Mouse (Mus musculus) embryo, embryonic 11.5 days (tissue): ENCODE data around the gene Cyb5d1.

Source experiments
- DNase-seq: peaks from one replicate; pipeline ENCODE4 v3.0.0-alpha.2; 2012; ENCODE audit warnings: low read depth, low spot score

Cyb5d1 gene

DNA sequence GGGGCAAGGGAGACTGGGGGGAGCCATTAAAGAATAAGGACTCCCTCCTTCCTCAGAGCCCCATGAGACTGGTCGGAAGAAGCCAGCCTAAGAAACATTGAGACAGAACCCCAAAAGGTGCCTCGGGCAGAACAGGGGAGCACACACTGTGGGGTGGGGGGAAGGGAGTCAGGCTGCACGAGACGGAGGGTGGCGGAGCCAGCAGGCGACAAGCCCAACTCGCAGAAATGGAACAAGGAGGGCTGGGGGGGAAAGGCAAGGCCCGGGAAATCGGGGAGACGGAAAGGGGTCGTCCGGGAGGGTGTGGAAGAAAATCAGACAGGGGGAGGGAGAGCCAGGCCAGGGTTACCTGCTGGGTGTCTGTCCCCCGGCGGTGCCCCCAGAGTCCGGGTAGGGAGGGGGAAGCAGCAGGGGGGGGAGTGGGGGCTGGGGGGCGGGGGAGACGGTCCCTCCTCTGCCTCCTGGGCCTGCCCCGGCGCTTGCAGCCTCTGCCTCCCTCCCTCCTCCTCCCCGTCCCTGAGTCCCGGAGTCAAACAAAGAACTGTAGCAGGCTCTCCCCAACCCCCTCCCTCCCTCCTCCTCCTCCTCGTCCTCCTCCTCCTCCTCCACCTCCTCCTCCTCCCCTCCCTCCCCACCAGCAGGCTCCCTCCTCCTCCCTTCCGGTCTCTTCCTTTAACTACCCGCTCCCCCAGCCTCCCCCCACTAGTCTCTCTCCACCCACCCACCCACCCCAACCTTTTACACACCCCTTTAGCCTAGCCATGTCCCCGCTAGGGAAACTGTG, 20.4 kb upstream of the Cyb5d1 start:
- no peak for DNase-seq

DNA sequence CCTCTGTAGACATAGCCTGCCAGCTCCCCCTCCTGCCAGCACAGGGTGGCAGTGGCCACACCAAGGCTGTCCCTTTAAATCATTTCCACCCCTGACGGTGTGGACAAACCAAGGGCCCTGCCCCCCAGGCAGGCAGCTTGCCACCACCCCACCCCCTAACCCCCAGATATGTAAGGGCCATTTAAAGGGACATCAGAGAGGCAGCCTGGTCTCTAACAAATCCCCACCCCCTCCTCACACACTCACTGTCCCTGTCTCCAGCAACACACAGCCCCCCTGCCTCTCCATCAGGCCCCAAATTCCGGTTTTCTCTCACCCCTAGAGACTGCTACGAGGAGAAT, 19.9 kb upstream of the Cyb5d1 start:
- no peak for DNase-seq

DNA sequence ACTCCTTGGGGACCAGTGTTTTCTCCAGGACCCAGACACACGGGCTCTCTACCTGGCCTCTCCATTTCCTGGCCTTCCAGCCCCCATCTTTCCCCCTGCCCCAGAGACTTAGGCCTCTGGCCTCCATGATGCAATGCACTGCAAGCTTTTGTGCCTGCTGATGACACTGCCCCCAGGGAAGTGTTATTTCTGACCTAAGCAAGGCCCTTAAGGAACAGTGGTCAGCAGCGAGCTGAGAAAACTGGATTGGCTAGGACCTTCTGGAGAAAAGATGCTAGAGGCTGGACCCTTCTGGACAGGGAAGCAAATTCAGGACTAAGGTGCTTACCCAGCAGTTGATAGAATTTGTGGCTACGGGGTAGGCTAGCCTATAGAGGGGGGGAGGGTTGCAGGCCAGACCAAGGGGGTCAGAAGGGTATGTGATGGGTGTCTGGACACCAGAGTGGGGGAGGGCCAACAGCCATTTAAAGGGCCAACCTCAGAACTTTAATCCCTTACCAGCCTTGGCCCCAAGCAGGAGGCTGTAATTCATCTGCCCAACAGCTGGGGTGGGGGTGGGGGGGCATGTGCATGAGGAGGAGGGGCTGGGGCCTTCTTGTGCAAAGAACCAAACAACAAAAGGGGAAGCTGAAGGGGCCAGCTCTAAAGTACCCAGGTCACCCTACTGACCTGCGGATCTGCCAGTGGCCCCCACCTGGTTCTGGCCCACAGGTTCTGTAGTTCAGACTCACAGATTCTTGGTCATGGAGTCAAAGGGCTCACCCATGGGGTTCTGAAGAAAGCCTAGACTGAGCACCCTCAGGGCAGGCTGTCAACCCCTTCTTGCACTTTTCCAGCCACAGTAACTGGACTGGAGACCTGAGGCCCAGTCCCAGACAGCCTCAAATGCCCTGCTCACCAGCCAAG, 19.2 kb upstream of the Cyb5d1 start:
- DNase-seq = no peak

- no peak for DNase-seq
Observed at GRCm38 (mm10) chr11:69413221-69414181, 18.1 kb upstream of the Cyb5d1 start, which contains the start of gene Kdm6b. Gene Kdm6b, minus strand, starts transcription at chr11:69413675.

DNA sequence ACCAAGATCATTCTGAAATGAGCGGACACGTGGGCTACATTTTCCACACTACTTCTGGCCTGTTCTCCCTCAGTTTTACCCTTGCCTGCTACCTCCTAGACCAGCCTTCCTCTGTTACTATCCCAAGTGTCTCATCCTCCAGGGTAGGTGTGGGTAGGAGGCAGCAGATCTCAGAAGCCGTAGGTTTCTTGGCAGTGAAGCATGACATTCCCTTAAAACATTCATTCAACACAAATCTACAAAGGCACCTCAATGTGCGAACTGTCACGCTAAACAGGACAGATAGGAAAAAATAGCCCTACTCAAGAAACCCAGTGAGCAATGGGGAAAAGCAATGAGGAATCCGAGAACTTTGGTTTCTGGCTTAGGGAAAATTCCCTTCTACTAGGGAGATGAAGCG, 17.1 kb upstream of the Cyb5d1 start:
- DNase-seq = no peak

DNA sequence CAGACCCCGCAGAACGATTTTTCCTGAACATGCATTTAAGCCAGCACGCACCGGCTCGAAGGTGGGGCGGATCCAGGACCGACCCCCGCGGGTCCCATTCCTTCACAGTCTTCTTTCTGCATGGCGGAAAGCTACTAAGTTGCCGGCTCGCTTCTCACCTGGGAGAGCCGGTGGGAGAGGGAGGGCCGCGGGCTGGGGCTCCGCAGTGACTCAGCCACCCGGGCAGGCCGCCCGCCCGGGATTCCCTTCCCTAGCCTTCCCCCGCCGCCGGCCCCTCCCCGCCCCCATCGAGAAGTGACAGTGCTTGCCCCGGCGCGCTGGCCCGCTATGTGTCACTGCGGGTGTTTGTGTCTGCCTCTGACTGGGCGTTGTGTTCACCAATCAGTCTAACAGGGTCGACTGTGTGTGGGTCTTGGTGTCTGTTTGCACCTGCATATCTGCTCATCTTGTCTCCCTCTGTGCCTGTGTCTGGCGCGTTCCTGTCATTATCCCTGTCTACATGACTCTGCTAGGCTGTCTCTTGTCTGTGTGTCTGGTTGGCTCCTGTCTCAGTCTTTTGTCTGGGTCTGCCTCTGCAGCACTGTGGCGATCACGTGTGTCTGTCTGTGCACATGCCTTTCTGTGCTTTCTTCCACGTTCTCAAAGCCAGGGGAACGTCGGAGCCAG, 16.2 kb upstream of the Cyb5d1 start:
- DNase-seq = no peak

DNA sequence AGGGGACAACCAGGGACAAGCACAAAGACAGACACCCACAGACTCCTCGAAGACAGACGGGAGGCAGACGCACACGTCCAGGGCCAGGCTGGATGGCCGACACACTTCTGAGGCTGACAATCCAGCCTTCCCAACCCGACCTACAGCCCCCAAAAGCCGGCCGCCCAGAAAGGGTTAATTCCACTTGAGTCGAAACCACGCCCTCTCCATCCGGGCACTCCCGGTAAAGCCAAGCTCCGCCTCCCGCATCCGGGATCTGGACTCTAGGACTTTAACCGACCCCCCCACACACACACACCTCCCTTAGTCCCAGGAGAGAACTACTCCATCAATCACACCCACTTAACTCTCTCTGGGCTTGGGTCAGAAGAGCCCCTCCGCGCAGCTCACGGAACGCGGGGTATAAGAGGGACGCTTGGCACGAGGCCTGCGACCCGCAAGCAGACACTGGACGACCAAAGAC, 15.7 kb upstream of the Cyb5d1 start:
- DNase-seq = peak; percentile 97

DNA sequence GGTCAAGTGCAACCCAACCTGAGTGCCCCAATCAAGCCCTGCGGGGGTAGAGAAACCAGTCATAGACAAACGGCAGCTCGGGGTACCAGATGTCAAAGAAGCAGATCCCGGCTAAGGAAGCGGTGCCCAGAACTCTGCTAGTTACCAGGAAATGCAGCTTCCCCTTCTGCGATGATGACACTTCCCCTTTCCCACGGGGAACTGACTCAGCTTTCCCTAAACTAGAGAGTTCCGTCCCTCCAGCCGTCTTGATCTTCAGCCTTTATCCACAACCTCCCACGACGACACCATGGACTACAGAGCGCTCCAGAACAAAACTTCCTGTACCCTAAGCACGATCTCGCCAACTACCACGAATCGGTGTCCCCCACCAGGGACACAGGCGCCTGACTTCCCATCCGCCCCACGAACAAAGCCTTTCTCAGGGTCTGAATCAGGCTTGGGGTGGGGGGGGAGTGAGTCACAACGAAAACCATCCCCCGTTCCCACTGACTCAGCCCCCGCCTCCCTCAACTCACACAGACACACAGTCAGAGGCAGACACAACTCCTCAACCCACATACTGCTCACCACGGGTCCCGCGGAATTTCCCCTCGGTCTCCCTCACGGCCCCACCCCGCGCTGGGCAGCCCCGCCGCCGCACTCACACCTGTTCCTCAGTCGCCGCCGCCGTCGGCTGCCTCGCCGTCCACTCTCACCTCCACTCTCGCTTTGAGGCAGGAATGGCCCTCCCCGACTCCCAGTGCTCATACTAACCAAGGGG, 15.1 kb upstream of the Cyb5d1 start:
- no peak for DNase-seq

DNA sequence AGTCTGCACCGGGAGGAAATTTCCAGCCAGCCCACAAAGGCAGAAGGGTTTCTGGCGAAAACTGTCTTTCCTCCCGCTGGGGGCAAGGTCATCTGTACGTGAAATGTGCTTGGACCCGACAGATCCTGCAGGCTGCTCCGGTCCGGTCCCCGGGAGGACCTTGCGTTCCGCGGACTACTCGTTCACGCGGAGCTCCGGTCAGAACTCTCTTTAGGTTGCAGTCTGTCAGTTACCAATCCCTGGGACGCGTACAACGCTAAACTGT, 14.5 kb upstream of the Cyb5d1 start:
- DNase-seq = no peak

GRCm38 (mm10) chr11:69409378-69410044, 14.1 kb upstream of the Cyb5d1 start:
- DNase-seq = no peak

- no peak for DNase-seq
Observed at GRCm38 (mm10) chr11:69408541-69409377, 13.3 kb upstream of the Cyb5d1 start.

GRCm38 (mm10) chr11:69407724-69408004, 12.2 kb upstream of the Cyb5d1 start:
- DNase-seq = no peak

DNA sequence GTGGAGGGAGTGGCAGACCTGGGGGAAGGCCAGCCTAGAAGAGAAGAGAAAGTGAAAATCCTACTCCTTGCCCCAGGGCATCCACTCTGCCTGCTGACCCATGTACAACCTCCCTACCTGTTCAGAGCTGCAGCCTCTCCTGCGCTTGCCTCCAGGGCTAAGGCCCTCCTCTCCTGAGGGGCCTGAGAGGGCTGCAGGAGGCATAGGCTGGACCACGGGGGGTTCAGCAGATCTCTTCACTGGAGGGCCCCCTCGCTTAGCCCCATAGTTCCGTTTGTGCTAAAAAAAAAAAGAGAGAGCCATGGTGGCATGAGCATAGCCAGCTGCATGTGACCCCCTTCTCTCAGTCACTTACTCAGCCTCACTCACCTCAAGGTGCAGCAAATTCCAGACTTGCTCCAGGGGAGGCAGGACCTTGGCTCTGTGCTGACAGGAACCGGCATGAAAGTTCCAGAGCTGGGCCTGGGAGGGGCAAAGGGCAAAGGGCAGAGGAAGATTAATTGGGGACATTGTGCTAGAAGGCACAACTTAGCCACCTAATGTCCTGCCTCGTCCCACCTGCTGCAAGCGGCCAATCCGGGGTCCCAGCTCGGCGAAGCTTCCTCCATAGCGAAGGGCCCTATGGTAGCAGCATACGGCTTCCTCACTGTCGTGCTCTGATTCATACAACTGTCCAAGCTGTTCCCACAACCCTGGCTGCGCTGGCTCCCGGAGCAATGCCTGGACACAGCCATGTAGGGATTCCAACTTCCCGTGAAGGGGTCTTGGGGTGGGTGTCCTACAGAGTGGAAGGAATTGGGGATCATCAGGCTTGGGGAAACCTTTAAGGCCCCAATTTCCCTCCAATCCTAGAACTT, 11.7 kb upstream of the Cyb5d1 start:
- DNase-seq = no peak

GRCm38 (mm10) chr11:69406282-69406681, 10.9 kb upstream of the Cyb5d1 start:
- DNase-seq = no peak

DNA sequence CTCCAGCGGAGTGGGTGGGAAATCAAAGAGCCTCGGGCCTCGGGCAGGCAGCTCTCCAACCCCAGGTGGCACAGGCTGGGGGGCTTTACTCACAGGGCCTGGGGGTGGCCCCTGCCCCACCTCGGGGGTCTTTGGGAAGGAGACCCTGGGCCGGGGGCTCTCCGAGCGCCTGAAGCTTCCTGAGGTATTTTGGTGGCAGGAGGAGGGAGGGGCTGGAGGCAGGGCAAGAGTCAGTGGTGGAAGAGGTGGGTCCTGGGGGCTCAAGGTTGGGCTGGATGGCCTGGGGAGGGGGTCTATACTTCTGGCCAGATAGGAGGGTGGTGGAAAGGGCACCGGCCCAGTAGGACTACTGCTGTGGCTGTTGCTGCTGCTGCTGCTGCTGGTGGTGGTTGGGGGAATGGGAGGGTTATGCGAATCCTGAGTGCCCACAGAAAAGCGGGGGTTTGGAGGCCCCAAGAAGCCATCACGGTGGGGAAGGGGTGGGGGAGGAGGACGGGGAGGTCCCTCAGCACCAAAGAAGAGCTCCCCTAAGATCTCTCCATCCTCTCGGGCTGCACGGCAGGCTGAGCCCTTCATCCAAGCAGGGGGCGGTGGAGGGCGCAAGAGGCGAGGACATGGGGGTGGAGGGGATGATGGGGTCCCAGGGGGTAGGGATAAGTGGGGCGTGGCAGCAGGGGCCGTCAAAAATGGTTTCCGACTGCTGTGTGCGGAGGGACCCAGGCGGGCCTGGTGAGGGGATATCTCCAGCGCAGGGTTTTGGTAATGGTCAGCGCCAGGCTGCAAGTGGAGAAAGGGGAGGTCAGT, 10.2 kb upstream of the Cyb5d1 start:
- DNase-seq = no peak

DNA sequence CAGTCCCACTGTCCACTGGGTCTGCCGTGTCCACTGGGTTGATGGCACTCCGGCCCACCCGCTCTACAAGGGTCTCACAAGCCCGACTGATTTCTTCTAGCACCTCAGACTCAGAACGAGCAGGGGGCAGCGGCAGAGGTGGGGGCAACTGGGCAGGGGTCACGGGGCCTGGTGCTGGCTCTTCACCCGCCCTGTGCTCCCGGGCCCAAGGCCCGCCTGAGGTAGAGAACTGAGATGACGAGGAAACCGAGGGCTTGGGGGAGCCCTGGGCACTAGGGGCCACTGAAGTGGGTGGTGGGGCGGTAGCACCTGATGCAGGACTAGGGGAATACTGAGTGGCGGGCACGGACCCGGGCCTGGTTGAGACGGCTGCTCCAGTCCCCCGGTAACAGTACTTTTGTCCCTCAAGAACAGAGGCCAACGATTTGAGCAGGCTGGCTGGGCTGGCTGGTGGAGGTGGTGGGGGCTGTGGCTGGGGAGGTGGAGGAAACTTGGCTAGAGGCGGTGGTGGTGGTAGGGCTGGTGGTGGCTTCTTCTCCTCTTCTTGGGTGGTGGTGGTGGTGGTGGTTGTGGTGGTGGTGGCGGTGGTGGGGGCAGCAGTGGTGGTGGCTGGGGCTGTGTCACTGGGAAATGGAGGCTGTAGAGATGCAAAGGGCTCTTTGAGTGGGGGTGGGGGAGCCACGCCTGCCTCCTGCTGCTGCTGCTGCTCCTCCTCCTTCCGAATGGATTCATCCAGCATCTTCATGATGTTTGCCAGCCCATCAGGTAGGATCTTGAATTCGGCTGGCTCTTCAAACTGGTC, 9.4 kb upstream of the Cyb5d1 start:
- no peak for DNase-seq
